Mouse (Mus musculus): ENCODE results near the gene Adgrl2. TPM values are rescaled to one million over a fixed set of nuclear protein-coding genes. Genes with fewer than 3 reads are reported as not detected.

The Adgrl2 gene
- polyA plus RNA-seq, 1 experiment from 2014 or later = 42.5 TPM

DNA sequence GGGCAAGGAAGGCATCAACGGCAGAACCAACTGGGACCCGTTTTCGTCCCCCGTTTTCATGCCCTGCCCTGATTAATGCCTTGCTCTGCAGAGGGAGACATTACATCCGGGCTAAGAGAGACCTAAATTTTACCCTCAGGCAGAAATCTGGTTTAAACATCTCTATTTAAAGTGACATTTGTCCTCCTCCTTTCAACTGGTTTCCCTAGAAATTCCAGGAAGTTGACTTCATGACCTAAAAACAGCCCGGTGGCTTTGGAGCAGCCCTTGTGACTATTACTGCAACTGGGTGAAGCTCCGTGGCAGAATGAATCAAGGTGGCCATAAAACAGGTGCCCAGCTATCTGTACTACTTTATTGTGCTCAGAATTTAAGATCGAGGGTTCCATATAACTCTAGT is 8.6 kb downstream of the Adgrl2 start:
- H3K9ac ChIP-seq (ENCODE audit: low read depth, low read length) = no peak overlapping the region
- H3K9me3 ChIP-seq (replicated peaks; ENCODE audit: low read length) = no peaks in the 10 kb centered on the region
- peaks cover 8% of the 10 kb centered on the region for H3K4me1 ChIP-seq (replicated peaks; ENCODE audit: insufficient read depth, low read length)
- H3K36me3 ChIP-seq (ENCODE audit: insufficient read depth, low read length) = no peaks in the 10 kb centered on the region
- no peaks in the 10 kb centered on the region for H3K27me3 ChIP-seq (ENCODE audit: insufficient read depth, low read length)
- H3K4me3 ChIP-seq (replicated peaks; ENCODE audit: low read depth, low read length) = no peak overlapping the region
- DNase-seq (ENCODE audit: low spot score) = peak; percentile 43
- H3K4me2 ChIP-seq (ENCODE audit: low read length) = no peak overlapping the region
- no peak for ATAC-seq (replicated peaks; ENCODE audit: low FRiP score, low read depth)
- WGBS = 19% methylated on average over 8 of the region's 8 CpGs
- TF ChIP-seq CTCF (IDR thresholded peaks at IDR 0.05; ENCODE audit: low read depth) = no peak
- H3K27ac ChIP-seq = no peak overlapping the region

DNA sequence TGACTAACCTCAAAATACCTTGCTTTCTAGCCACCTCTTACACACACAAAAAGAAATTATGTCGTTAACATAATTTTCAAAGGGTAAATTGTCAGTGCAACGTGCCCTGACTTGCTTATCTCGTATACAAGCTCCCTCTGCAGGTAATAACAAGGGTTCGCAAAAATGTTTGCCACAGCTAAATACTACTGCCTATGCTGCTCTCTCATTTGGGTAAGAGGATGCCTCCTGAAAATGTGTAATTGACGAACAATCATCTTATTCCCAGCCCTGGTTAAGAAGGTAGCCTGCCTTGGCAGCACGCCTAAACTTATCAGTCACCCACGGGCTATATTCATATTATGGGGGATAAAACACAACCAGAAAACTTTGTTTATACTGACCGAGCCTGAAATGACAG is 11.8 kb downstream of the Adgrl2 start:
- no peaks in the 10 kb centered on the region for H3K9me3 ChIP-seq (replicated peaks; ENCODE audit: low read length)
- H3K27me3 ChIP-seq (ENCODE audit: insufficient read depth, low read length) = no peaks in the 10 kb centered on the region
- H3K27ac ChIP-seq = no peak overlapping the region
- no peaks in the 10 kb centered on the region for H3K36me3 ChIP-seq (ENCODE audit: insufficient read depth, low read length)
- H3K9ac ChIP-seq (ENCODE audit: low read depth, low read length) = no peak overlapping the region
- H3K4me3 ChIP-seq (replicated peaks; ENCODE audit: low read depth, low read length) = no peak overlapping the region
- ATAC-seq (replicated peaks; ENCODE audit: low FRiP score, low read depth) (no peak), DNase-seq (ENCODE audit: low spot score) (peak; percentile 57)
- TF ChIP-seq CTCF (IDR thresholded peaks at IDR 0.05; ENCODE audit: low read depth) = peak; percentile 62; the same call in 1 of the 2 replicates
- H3K4me1 ChIP-seq (replicated peaks; ENCODE audit: insufficient read depth, low read length) = peaks cover 4% of the 10 kb centered on the region; the same call in 1 of the 2 replicates
- 56% methylated on average over 8 of the region's 8 CpGs for WGBS
- H3K4me2 ChIP-seq (ENCODE audit: low read length) = no peak overlapping the region

DNA sequence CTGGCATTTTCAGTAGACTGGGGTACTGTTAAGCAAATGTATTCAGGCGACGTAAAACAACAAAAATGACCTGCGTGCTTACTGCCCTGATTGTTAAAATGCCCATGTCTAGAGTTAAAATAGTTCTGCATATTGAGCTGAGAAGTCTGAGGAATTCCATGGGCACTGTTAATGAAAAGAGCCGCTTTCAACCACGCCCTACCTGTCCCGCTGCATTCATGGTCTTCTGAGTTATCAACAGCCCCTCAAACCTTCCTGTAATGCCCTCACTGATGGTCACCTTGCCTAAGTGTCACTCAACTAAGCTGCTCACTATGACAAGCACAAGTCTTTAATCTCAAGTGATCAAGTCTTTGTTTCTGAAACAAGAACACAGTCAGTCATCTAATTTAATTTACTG is 12.5 kb downstream of the Adgrl2 start:
- no peaks in the 10 kb centered on the region for H3K36me3 ChIP-seq (ENCODE audit: insufficient read depth, low read length)
- TF ChIP-seq CTCF (IDR thresholded peaks at IDR 0.05; ENCODE audit: low read depth) = no peak
- WGBS = 69% methylated on average over 6 of the region's 6 CpGs
- DNase-seq (ENCODE audit: low spot score) = no peak
- H3K9me3 ChIP-seq (replicated peaks; ENCODE audit: low read length) = no peaks in the 10 kb centered on the region
- no peak overlapping the region for H3K27ac ChIP-seq
- H3K4me2 ChIP-seq (ENCODE audit: low read length) = 0 out of 2 replicates have a peak overlapping the region, but pooled peaks have one; percentile 3
- H3K27me3 ChIP-seq (ENCODE audit: insufficient read depth, low read length) = no peaks in the 10 kb centered on the region
- no peak for ATAC-seq (replicated peaks; ENCODE audit: low FRiP score, low read depth)
- no peak overlapping the region for H3K4me3 ChIP-seq (replicated peaks; ENCODE audit: low read depth, low read length)
- H3K4me1 ChIP-seq (replicated peaks; ENCODE audit: insufficient read depth, low read length) = peaks cover 4% of the 10 kb centered on the region; the same call in 1 of the 2 replicates
- no peak overlapping the region for H3K9ac ChIP-seq (ENCODE audit: low read depth, low read length)

DNA sequence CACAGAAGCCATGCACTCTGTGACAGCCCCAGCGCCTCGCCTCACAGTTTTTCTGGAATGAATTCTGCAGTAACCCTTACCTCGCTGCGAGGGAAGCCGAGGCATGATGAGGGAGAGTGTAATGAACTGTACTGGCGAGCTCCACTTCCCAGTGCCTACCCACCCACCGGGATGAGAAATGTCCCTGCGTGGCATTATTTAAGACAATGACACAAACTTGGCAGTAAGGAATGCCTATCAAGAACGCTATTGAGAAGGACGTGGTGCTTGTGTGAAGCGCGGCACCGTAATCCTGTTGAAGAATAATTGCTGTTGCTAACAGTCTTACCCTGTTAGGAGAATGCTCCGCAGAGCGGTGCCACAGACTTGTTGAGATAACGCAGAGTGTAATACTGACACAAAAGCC is 13.2 kb downstream of the Adgrl2 start:
- peak overlapping the region; percentile 43 for H3K4me2 ChIP-seq (ENCODE audit: low read length)
- ATAC-seq (replicated peaks; ENCODE audit: low FRiP score, low read depth) (no peak), DNase-seq (ENCODE audit: low spot score) (no peak)
- no peaks in the 10 kb centered on the region for H3K9me3 ChIP-seq (replicated peaks; ENCODE audit: low read length)
- no peaks in the 10 kb centered on the region for H3K27me3 ChIP-seq (ENCODE audit: insufficient read depth, low read length)
- no peak for TF ChIP-seq CTCF (IDR thresholded peaks at IDR 0.05; ENCODE audit: low read depth)
- H3K36me3 ChIP-seq (ENCODE audit: insufficient read depth, low read length) = no peaks in the 10 kb centered on the region
- WGBS = 29% methylated on average over 16 of the region's 16 CpGs
- H3K27ac ChIP-seq = no peak overlapping the region
- H3K9ac ChIP-seq (ENCODE audit: low read depth, low read length) = no peak overlapping the region
- peak overlapping the region; percentile 6; the same call in 1 of the 2 replicates for H3K4me3 ChIP-seq (replicated peaks; ENCODE audit: low read depth, low read length)
- peaks cover 4% of the 10 kb centered on the region; the same call in 1 of the 2 replicates for H3K4me1 ChIP-seq (replicated peaks; ENCODE audit: insufficient read depth, low read length)

DNA sequence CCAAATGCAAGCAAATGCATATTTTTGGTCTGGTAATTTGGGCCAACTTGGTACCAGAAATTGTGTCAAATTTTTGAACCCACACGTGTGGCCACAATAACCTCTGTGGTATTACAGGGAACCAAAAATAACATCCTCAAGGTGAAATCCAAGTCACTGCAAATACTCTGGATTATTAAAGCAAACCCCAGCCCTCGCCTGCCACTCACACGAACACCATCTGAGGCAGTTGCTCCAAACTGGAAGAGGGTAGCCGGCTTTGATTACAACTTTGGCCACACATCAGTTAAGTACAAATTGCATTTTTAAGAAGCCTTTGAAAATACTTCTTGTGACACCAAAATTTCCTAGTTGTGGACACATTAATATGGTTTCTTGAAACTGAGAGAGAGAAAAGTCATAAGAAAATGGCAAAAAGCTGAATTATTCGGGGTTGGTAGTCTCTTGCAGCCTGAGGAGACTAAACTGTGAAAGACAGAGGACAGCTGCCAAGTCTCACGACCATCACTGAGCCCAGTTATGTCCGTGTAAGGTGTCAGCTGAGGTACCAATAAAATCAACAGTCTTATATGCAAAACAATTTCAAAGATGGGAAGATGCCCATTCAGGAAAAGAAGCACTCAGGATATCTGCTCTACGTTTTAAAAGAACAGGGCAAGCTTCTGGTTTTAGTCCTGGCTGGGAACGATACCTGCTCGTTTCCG is 18.3 kb downstream of the Adgrl2 start:
- Histone ChIP-seq H3K4me3 (replicated peaks; ENCODE audit: low read depth, low read length) (no peak overlapping the region), H3K27me3 (ENCODE audit: insufficient read depth, low read length) (no peaks in the 10 kb centered on the region), H3K9me3 (replicated peaks; ENCODE audit: low read length) (no peaks in the 10 kb centered on the region), H3K36me3 (ENCODE audit: insufficient read depth, low read length) (no peaks in the 10 kb centered on the region), H3K4me1 (replicated peaks; ENCODE audit: insufficient read depth, low read length) (no peaks in the 10 kb centered on the region), H3K9ac (ENCODE audit: low read depth, low read length) (no peak overlapping the region), H3K27ac (no peak overlapping the region), H3K4me2 (ENCODE audit: low read length) (no peak overlapping the region)
- 65% methylated on average over 11 of the region's 11 CpGs for WGBS
- ATAC-seq (replicated peaks; ENCODE audit: low FRiP score, low read depth) (no peak), DNase-seq (ENCODE audit: low spot score) (no peak)
- TF ChIP-seq CTCF (IDR thresholded peaks at IDR 0.05; ENCODE audit: low read depth) = no peak

DNA sequence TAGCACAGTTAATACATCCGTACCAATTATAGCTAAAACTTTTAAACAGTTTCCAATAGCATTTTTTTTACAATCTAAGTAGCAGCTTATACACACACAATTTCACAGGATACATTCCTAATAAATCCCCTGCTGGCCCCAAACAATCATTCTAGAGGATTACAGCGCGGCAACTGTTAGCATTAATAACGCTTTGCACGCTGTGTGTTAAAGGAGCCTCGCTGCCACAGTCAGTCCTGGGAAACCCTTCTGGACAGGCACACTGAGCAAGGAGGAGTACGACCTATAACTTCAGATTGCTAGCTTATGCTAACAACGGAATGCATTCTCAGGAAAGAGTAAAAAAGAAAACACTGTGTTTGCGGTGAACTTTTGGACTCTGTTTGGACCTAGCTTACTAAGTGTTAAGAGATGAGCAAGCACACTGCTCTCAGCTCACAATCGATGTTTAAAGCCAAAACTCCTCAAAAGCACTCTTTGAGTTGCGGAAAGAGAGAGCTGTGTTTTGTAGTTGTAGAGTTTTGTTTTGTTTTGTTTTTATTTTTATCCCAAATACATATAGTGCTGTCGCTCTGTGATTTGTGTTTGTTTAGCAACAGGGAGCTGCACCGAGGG is 25.3 kb downstream of the Adgrl2 start:
- no peaks in the 10 kb centered on the region for H3K9me3 ChIP-seq (replicated peaks; ENCODE audit: low read length)
- no peaks in the 10 kb centered on the region for H3K27me3 ChIP-seq (ENCODE audit: insufficient read depth, low read length)
- no peak overlapping the region for H3K4me2 ChIP-seq (ENCODE audit: low read length)
- 70% methylated on average over 13 of the region's 13 CpGs for WGBS
- peaks cover 12% of the 10 kb centered on the region; the same call in 1 of the 2 replicates for H3K4me1 ChIP-seq (replicated peaks; ENCODE audit: insufficient read depth, low read length)
- H3K27ac ChIP-seq = no peak overlapping the region
- no peak for TF ChIP-seq CTCF (IDR thresholded peaks at IDR 0.05; ENCODE audit: low read depth)
- no peak overlapping the region for H3K4me3 ChIP-seq (replicated peaks; ENCODE audit: low read depth, low read length)
- DNase-seq (ENCODE audit: low spot score) (no peak), ATAC-seq (replicated peaks; ENCODE audit: low FRiP score, low read depth) (no peak)
- H3K36me3 ChIP-seq (ENCODE audit: insufficient read depth, low read length) = no peaks in the 10 kb centered on the region
- no peak overlapping the region for H3K9ac ChIP-seq (ENCODE audit: low read depth, low read length)

Data from kidney, postnatal 0 days (tissue).